Mouse (Mus musculus) intestine, embryonic 14.5 days (tissue): ENCODE measurements at regions not wholly inside any gene's neighbourhood (a gene's known extent, or its start where the extent isn't known, plus 50 kb on each side); places are given as distances from the start of the nearest gene placed in this dataset.

Experiments
- ATAC-seq: fragments of 200-750 bp; cut with Nextera tagmentation; replicated peaks from 2 replicates; pipeline ENCODE4 v1.8.0; 2017; ENCODE audit warnings: low read depth, moderate number of reproducible peaks, moderate TSS enrichment, moderate library complexity; ENCODE audit not compliant: low FRiP score, low TSS enrichment
- DNase-seq: peaks from one replicate; pipeline ENCODE4 v3.0.0-alpha.2; 2018; ENCODE audit warnings: low spot score
- H3K27ac ChIP-seq: fragments of 300-500 bp; sonication (generic); 2 replicates; pipeline ENCODE4 v1.5.1; 2014; ENCODE audit warnings: low read depth, mild to moderate bottlenecking, control low read depth
- H3K27me3 ChIP-seq: fragments of 300-500 bp; sonication (generic); replicated peaks from 2 replicates; pipeline ENCODE4 v1.6.1; 2014; ENCODE audit warnings: low read length, control low read depth; ENCODE audit not compliant: control insufficient read depth, insufficient read depth
- H3K36me3 ChIP-seq: fragments of 300-500 bp; sonication (generic); 2 replicates; pipeline ENCODE4 v1.6.1; 2014; ENCODE audit warnings: low read length, control low read depth; ENCODE audit not compliant: control insufficient read depth, insufficient read depth
- H3K4me1 ChIP-seq: fragments of 300-500 bp; sonication (generic); replicated peaks from 2 replicates; pipeline ENCODE4 v1.6.1; 2014; ENCODE audit warnings: low read length, control low read depth, mixed read lengths; ENCODE audit not compliant: control insufficient read depth, insufficient read depth
- H3K4me2 ChIP-seq: fragments of 300-500 bp; sonication (generic); 2 replicates; pipeline ENCODE4 v1.6.1; 2014; ENCODE audit warnings: low read length
- H3K4me3 ChIP-seq: fragments of 300-500 bp; sonication (generic); 2 replicates; pipeline ENCODE4 v1.5.1; 2014; ENCODE audit warnings: low read depth, low read length, control low read depth, mixed read lengths
- H3K9ac ChIP-seq: fragments of 300-500 bp; sonication (generic); 2 replicates; pipeline ENCODE4 v1.6.1; 2014; ENCODE audit warnings: mild to moderate bottlenecking, low read length
- H3K9me3 ChIP-seq: fragments of 300-500 bp; sonication (generic); 2 replicates; pipeline ENCODE4 v1.6.1; 2016; ENCODE audit warnings: low read length, control low read depth; ENCODE audit not compliant: control insufficient read depth
- WGBS: fragments of 180-500 bp; shearing (Covaris S2); extraction: QIAGEN DNeasy Blood & Tissue Kit; methylation state at CpG from one replicate; pipeline ENCODE4 v1.1.7; 2014; 5-methylcytosine and 5-hydroxymethylcytosine counted together

DNA sequence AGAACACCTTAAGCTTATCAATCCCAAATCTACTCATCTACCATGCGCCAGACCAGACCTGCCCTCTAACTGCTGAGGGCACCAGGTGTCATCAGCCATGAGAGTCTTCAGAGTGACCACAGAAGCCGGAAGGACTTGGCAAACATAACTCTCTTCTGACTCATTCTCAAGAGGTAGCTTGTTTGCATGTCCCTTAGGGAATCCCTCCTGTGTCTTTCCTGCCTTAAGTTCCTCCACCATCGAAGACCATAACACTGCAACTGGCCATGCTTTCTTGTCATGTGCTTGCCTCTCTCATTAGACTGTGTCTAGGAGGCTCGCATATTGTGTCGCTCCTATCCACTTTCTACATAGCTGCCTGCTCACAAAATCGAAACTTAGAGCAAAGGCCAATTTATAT is 226.1 kb upstream of the Ncam1 start:
- ATAC-seq = no peak

DNA sequence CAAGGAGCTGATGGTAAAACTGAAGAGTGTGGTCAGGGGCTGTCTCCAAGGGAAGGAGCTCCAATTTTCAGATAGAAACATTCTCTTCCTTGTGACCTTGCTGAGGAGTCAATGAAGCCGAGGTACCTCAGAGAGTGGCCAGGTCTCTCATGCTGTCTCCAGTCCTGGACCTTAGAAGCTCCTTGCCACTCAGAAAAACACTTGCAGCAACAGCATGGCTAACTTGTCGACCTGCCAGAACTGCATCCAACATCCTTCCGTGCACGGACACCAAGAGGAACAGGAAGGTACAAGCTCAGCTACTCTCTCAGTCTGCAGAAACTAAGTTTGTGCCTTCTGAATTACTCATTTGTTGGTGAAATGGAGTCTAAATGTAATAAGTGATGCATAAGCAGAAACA is 214.9 kb upstream of the Ncam1 start:
- no peak overlapping the region for H3K4me3 ChIP-seq
- no peaks in the 10 kb centered on the region for H3K9me3 ChIP-seq
- no peaks in the 10 kb centered on the region for H3K4me1 ChIP-seq
- no peak overlapping the region for H3K4me2 ChIP-seq
- no peak overlapping the region for H3K9ac ChIP-seq
- 84% methylated on average over 4 of the region's 4 CpGs for WGBS
- ATAC-seq (no peak), DNase-seq (no peak)
- H3K36me3 ChIP-seq = no peaks in the 10 kb centered on the region
- H3K27ac ChIP-seq = no peak overlapping the region
- H3K27me3 ChIP-seq = no peaks in the 10 kb centered on the region

More for the DNA sequence above, 226.1 kb upstream of the Ncam1 start:
- DNase-seq = no peak
- no peaks in the 10 kb centered on the region for H3K4me1 ChIP-seq
- WGBS = 82% methylated on average over 6 of the region's 6 CpGs
- H3K4me3 ChIP-seq = no peak overlapping the region
- H3K27ac ChIP-seq = no peak overlapping the region
- no peak overlapping the region for H3K9ac ChIP-seq
- no peaks in the 10 kb centered on the region for H3K36me3 ChIP-seq
- H3K4me2 ChIP-seq = no peak overlapping the region
- H3K27me3 ChIP-seq = no peaks in the 10 kb centered on the region
- H3K9me3 ChIP-seq = no peaks in the 10 kb centered on the region

DNA sequence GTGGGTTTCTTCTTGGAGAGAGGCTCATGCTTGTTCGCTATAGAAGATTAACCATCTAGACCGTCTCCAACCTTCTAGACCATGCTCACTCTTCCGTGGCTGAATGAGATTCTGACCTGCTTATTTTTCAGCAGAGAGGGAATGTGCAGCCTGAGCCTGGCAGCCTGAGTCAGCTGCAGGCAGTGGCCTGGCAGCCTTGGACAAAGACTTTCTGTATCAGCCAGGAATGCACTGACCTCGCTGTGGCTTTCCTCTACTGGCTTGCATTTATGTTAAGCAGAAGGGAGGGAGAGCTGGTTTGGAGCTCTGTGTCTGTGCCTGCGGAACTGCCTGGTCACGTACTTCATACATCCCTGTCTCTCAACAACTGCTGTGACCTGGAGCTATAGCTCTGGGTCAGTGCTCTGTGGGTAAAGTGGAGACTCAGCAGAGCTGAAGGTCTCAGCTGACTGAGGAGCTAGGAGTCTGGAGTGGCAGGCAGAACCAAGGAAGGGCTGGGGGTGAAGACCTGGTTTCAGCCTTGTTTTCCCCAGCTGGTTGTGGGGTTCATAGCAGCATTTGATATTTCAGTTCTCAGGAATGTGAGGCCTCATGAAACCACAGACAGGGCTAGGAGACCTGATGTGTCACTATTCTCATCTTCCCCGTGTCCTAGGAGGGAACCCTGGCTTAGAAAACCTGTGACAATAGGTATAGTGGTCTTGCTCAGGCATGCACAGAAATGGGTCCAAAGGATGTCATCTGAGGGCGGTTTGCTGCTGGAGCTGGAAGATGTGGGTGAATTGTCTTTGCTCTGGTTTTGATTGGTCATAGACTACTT is 207.2 kb upstream of the Ncam1 start:
- Histone ChIP-seq H3K27ac (peak overlapping the region; percentile 75), H3K36me3 (no peaks in the 10 kb centered on the region), H3K9ac (no peak overlapping the region), H3K4me3 (no peak overlapping the region), H3K4me2 (peak overlapping the region; percentile 2; the same call in 1 of the 2 replicates), H3K4me1 (peaks cover 20% of the 10 kb centered on the region), H3K9me3 (no peaks in the 10 kb centered on the region), H3K27me3 (no peaks in the 10 kb centered on the region)
- WGBS = 32% methylated on average over 8 of the region's 8 CpGs
- peak; percentile 56 for DNase-seq
- peak; percentile 60; the same call in 1 of the 2 replicates for ATAC-seq

DNA sequence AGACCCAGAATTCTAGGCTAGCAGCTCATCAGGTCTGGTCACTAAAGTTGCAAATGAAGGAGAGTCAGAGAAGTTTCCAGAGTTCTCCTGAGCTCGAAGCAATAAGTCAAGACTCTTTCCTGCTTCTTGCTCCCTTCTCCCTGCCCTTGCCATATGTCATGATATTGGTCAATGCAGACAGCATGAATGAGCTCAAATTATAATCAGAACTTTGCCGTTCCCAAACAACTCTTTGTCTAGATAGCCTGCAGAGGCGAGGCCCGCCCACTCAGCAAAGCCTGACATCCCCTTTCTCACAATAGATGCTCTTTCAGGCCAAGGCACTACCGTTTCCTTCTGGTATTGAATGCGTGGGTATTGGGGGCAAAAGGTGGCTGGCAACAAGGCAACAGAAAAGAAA is 204.0 kb upstream of the Ncam1 start:
- Histone ChIP-seq H3K27ac (no peak overlapping the region), H3K4me1 (peaks cover 18% of the 10 kb centered on the region), H3K27me3 (no peaks in the 10 kb centered on the region), H3K4me3 (no peak overlapping the region), H3K4me2 (no peak overlapping the region), H3K9ac (no peak overlapping the region), H3K9me3 (no peaks in the 10 kb centered on the region), H3K36me3 (no peaks in the 10 kb centered on the region)
- WGBS = 81% methylated on average over 6 of the region's 6 CpGs
- DNase-seq = no peak
- ATAC-seq = no peak

DNA sequence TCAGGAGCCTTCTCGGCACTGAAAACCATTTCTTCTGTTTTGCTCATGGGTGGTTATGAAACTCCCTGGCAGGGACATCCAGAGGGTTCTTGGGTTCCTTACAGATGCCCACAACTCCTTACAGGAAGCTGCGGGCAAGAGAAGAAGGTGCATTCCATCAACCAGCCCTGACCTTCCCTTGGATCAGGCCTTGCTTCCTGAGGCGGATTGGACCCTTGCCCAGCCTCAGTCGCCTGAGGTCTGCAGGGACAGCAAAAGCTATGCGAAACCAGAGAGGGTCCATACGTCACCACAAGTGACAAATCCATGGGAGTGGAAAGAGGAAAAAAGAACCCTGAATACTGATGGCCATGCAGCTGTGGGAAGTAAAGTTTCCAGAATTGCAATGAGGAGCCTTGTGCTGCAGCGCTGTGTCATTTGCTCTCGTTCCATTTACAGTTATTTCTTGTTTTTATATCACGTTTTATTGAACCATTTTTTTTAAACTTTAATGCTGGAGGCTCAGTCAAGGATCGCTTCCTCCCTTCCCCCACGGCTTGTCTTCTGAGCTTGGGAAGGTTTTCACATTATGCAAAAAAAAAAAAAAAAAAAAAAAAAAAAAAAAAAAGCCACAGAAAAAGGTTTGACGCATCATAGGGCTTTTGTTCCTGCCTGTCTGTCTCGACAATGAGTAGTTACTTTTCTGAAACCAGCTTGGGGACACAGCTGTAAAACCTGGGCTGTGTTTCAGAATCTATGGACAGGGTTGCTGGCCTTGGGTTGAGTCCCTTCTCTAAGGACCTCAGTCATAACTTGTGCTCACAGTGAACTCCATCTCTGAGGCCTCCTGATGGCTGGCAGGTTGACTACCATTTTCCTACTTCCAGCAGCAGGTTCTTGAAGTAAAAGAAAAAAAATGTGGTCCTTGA is 202.0 kb upstream of the Ncam1 start:
- peaks cover 10% of the 10 kb centered on the region for H3K4me1 ChIP-seq
- peaks cover 6% of the 10 kb centered on the region for H3K9me3 ChIP-seq
- ATAC-seq (no peak), DNase-seq (no peak)
- no peak overlapping the region for H3K27ac ChIP-seq
- no peaks in the 10 kb centered on the region for H3K27me3 ChIP-seq
- no peak overlapping the region for H3K4me2 ChIP-seq
- H3K36me3 ChIP-seq = no peaks in the 10 kb centered on the region
- no peak overlapping the region for H3K4me3 ChIP-seq
- WGBS = 64% methylated on average over 13 of the region's 13 CpGs
- no peak overlapping the region for H3K9ac ChIP-seq

DNA sequence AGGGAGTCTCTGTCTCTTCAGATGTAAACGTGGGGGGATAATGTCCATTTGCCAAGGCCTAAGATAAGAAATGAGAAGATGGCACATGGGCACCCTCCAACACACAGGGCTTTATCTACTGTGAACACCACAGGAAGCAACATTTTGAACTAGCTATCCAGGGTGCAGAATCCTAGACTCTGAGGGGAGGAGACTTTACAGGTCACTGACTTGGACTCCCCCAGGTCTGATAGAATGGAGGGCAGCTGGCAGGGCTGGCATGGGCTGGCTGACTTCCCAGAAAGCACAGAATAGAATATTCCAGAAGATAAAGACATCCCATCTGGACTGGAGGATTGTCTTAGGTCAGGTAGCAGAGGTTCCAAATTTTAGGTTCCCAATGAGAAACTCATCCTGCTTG is 201.2 kb upstream of the Ncam1 start:
- no peak overlapping the region for H3K9ac ChIP-seq
- H3K27ac ChIP-seq = no peak overlapping the region
- H3K4me2 ChIP-seq = no peak overlapping the region
- no peaks in the 10 kb centered on the region for H3K27me3 ChIP-seq
- DNase-seq (no peak), ATAC-seq (no peak)
- peaks cover 8% of the 10 kb centered on the region for H3K9me3 ChIP-seq
- peaks cover 7% of the 10 kb centered on the region; the same call in 1 of the 2 replicates for H3K4me1 ChIP-seq
- no peak overlapping the region for H3K4me3 ChIP-seq
- 65% methylated on average over 1 of the region's 1 CpGs for WGBS
- no peaks in the 10 kb centered on the region for H3K36me3 ChIP-seq

DNA sequence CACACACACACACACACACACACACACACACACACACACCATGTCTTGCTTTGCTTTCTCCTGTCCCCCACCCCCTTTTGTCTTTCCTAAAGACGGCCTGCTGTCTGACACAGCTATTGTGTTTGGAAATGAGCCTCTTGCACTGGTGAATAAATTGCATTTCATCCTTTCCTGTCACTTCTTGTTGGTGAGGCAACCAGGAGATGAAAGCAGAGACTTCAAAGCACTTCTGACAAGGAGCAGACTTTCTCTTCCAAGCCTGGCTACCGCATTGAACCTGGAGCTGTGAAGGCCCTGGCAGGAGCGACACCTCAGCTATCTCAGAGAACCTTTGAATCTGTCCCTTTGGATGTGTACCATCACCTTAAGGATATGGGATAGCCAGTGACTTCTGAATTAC is 199.4 kb upstream of the Ncam1 start:
- peaks cover 8% of the 10 kb centered on the region for H3K9me3 ChIP-seq
- no peak overlapping the region for H3K27ac ChIP-seq
- no peak overlapping the region for H3K9ac ChIP-seq
- H3K4me2 ChIP-seq = no peak overlapping the region
- H3K36me3 ChIP-seq = no peaks in the 10 kb centered on the region
- H3K27me3 ChIP-seq = no peaks in the 10 kb centered on the region
- DNase-seq (no peak), ATAC-seq (no peak)
- WGBS = 29% methylated on average over 3 of the region's 3 CpGs
- H3K4me1 ChIP-seq = peaks cover 7% of the 10 kb centered on the region; the same call in 1 of the 2 replicates
- no peak overlapping the region for H3K4me3 ChIP-seq

DNA sequence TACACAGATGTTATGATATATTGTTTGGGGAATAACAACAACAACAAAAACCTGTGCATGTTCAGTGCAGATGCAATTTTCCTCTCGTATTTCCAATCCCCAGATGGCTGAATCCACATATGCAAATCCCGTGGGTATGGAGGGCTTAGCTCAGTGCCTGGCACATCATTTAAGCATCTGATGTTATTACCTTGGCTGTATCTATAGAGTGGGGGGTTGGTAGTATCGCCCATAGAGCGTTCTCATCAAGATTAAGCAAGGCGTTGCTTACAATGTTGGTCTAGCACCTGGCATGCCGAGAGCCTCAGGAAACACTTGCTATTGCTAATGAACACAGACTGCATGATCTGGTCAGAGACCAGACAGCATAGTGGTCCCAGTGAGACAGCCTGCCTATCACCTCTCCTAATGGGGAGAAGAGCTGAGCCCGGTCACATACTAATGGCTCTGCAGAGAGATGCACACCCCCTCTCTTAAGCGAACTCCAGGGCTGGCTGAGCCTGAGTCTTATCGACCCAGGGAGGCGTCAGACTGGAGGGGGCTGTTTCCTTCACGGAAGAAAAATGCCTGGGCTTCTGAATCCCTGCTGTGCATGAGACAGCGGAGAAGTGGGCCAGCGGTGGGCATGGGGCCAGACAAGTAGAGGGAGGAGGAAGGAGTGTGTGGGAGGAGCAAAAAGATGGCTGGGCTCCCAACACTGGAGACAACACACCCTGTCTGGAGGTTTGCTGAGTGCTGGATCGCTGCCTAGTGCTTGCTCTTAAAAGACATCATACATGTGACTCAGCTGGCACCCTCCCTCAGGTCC is 190.9 kb upstream of the Ncam1 start:
- peaks cover 11% of the 10 kb centered on the region; the same call in 1 of the 2 replicates for H3K4me1 ChIP-seq
- WGBS = 48% methylated on average over 14 of the region's 14 CpGs
- DNase-seq (peak; percentile 88), ATAC-seq (peak; percentile 89)
- H3K9ac ChIP-seq = no peak overlapping the region
- H3K27ac ChIP-seq = peak overlapping the region; percentile 54; the same call in 1 of the 2 replicates
- no peaks in the 10 kb centered on the region for H3K9me3 ChIP-seq
- 0 out of 2 replicates have a peak overlapping the region, but pooled peaks have one; percentile 22 for H3K4me2 ChIP-seq
- H3K4me3 ChIP-seq = no peak overlapping the region
- H3K27me3 ChIP-seq = no peaks in the 10 kb centered on the region
- no peaks in the 10 kb centered on the region for H3K36me3 ChIP-seq
